Mouse (Mus musculus): ENCODE data around the gene Radil.

GRCm38 (mm10) chr5:142504175-142504574, 46.7 kb downstream of the Radil start:
- TF ChIP-seq POLR2A (IDR thresholded peaks at IDR 0.05; ENCODE audit: insufficient read depth, low read depth, low read length) (no peak), CTCF (IDR thresholded peaks at IDR 0.05; ENCODE audit: insufficient read depth, low read depth, low read length) (no peak)

All from olfactory bulb, adult 2 months (tissue).